Mouse (Mus musculus): ENCODE measurements around the gene Ptk6. TPM values are rescaled to one million over a fixed set of nuclear protein-coding genes. Genes with fewer than 3 reads are reported as not detected.
A peak's percentile ranks its signal among the peaks of the same experiment; 100 is the strongest.

Gene Ptk6
- polyA plus RNA-seq, 1 experiment from 2014 or later, result 0.14 TPM

GRCm38 (mm10) chr2:181188681-181189080 is 13.9 kb downstream of the Ptk6 start:
- no peaks in the 10 kb centered on the region for H3K36me3 ChIP-seq
- peak overlapping the region; percentile 58 for H3K27ac ChIP-seq
- H3K9me3 ChIP-seq, result no peaks in the 10 kb centered on the region
- no peaks in the 10 kb centered on the region for H3K27me3 ChIP-seq (replicated peaks)
- H3K4me2 ChIP-seq (replicated peaks), result peak overlapping the region; percentile 90
- peak; percentile 1; the same call in 1 of the 2 replicates for ATAC-seq
- no peak overlapping the region for H3K9ac ChIP-seq
- peak overlapping the region; percentile 77 for H3K4me3 ChIP-seq (replicated peaks)
- peaks cover 8% of the 10 kb centered on the region for H3K4me1 ChIP-seq (replicated peaks)
- WGBS, result 52% methylated on average over 2 of the region's 2 CpGs

DNA sequence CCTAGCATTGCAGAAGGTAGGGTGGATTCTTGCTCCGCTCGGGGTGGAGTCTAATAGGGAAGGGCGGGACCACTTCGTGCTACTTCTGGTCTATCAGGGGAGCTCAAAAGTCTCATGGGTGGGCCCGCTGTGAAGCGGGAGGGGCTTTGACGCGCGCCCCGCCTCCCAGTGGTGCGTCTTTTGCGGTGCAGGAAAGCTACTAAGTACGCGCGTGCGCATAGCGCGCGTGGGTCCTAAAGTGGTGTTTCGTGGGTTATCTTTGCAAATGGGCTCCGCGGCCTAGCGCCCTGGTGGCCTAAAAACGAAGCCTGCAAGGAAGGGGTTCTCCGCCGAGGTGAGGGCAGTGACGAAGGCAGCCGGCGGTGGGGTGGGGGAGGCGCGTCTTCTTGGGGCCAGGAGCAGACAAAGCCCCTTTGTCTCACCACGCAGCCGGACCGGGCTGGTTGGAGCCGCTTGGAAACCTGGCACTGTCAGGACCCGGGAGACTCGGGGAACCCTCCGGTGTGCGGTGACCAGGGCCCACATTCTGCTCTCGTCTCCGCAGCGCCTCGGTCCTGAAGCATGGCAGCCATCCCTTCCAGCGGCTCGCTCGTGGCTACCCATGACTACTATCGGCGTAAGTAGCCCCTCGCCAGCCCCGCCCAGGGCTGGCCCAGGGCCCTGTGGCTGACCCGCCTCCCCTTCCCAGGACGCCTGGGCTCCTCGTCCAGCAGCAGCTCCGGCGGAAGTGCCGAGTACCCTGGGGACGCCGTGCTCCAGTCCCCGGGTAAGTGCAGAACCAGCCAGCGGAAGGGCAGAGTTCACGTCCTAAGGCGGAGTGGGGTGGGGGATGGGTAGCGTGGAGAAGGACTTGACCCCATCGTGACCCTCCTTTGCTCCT is 15.2 kb downstream of the Ptk6 start, which contains the start of gene Ppdpf:
Ppdpf (plus strand) TSS at position 127 of the 880 bp plus-strand sequence.
- peak within 1 kb of the TSS; percentile 77 for H3K4me3 ChIP-seq (replicated peaks)
- peak within 1 kb of the TSS; percentile 90 for H3K4me2 ChIP-seq (replicated peaks)
- ATAC-seq, result peak; percentile 97
- H3K27ac ChIP-seq, result peak within 1 kb of the TSS; percentile 95
- H3K9me3 ChIP-seq, result no peaks in the 10 kb centered on the region
- no peaks in the 10 kb centered on the region for H3K36me3 ChIP-seq
- H3K27me3 ChIP-seq (replicated peaks), result no peaks in the 10 kb centered on the region
- WGBS, result under 1% methylated on average over 64 of the region's 64 CpGs
- peak within 1 kb of the TSS; percentile 80 for H3K9ac ChIP-seq
- peaks cover 8% of the 10 kb centered on the region for H3K4me1 ChIP-seq (replicated peaks)

DNA sequence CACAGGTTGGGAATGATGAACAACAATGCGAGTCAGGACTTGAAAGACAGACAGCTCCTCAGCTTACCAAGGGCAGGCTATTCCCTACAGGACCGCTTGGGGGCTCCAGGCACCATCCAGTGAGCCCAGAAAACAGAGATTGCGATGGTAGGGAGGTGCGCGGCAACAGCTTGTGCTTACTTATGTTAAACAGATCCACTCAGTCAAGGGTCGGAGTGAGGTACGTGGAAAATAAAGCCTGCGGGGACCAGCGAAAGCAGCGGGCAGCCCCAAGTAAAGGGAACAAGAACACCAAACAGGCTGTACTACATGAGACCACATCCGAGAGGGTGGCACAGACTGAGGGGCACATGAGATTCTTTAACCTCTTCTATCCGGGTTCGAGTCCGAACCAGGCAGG is 16.0 kb downstream of the Ptk6 start:
- Histone ChIP-seq H3K36me3 (no peaks in the 10 kb centered on the region), H3K4me1 (replicated peaks) (peaks cover 8% of the 10 kb centered on the region), H3K4me3 (replicated peaks) (peak overlapping the region; percentile 77), H3K9ac (peak overlapping the region; percentile 80), H3K27me3 (replicated peaks) (no peaks in the 10 kb centered on the region), H3K27ac (peak overlapping the region; percentile 95), H3K4me2 (replicated peaks) (peak overlapping the region; percentile 90), H3K9me3 (no peaks in the 10 kb centered on the region)
- ATAC-seq, result peak; percentile 89
- under 1% methylated on average over 14 of the region's 14 CpGs for WGBS

GRCm38 (mm10) chr2:181180898-181181297 is 21.7 kb downstream of the Ptk6 start:
- no peaks in the 10 kb centered on the region for H3K27me3 ChIP-seq (replicated peaks)
- no peak for ATAC-seq
- no peak overlapping the region for H3K4me2 ChIP-seq (replicated peaks)
- no peaks in the 10 kb centered on the region for H3K9me3 ChIP-seq
- H3K4me1 ChIP-seq (replicated peaks), result no peaks in the 10 kb centered on the region
- no peak overlapping the region for H3K27ac ChIP-seq
- no peak overlapping the region for H3K9ac ChIP-seq
- no peaks in the 10 kb centered on the region for H3K36me3 ChIP-seq
- H3K4me3 ChIP-seq (replicated peaks), result no peak overlapping the region
- 69% methylated on average over 6 of the region's 6 CpGs for WGBS

DNA sequence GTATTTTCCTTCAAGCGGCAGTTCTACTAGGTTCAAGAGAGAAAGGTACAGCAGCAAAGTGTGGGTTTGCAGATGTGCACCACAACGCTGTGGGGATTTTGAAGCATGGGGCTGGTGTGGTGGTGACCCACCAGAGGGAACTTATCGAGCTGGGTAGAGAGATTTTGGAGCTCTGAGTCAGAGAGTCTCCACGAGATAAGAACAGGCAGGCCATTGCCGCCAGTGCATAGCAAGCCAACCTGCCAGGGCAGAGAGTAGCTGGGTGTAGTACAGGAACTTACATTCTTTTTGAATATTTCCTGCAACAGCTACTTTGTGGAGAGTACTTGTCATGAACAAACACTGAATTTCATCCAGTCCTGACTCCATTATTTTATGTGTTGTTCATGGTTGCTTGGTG is 24.1 kb downstream of the Ptk6 start:
- Histone ChIP-seq H3K4me2 (replicated peaks) (no peak overlapping the region), H3K27ac (no peak overlapping the region), H3K9ac (no peak overlapping the region), H3K4me3 (replicated peaks) (no peak overlapping the region), H3K9me3 (no peaks in the 10 kb centered on the region), H3K27me3 (replicated peaks) (no peaks in the 10 kb centered on the region), H3K36me3 (no peaks in the 10 kb centered on the region), H3K4me1 (replicated peaks) (no peaks in the 10 kb centered on the region)
- 81% methylated on average over 5 of the region's 5 CpGs for WGBS
- no peak for ATAC-seq

DNA sequence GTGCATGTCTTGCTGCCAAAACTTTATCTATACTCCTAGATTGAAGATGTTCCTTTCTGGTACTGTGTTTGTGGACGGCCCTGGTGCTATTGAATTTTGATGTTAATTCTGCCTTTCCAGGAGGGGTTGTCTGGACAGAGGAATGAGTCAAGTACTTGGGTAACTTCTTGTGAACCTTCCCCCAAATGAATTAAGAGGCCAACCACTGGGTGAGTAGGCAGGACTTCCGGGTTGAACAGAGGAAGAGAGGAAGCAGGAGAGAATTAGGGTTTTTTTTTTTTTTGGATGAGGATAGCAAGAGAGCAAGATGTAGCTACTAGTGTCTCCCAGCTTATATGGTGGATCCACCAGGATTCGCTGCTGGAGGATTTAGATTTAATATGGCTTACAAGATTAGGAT is 24.6 kb downstream of the Ptk6 start:
- Histone ChIP-seq H3K4me1 (replicated peaks) (no peaks in the 10 kb centered on the region), H3K27ac (no peak overlapping the region), H3K36me3 (no peaks in the 10 kb centered on the region), H3K4me2 (replicated peaks) (no peak overlapping the region), H3K4me3 (replicated peaks) (no peak overlapping the region), H3K9ac (no peak overlapping the region), H3K9me3 (no peaks in the 10 kb centered on the region), H3K27me3 (replicated peaks) (no peaks in the 10 kb centered on the region)
- 77% methylated on average over 3 of the region's 3 CpGs for WGBS
- no peak for ATAC-seq

DNA sequence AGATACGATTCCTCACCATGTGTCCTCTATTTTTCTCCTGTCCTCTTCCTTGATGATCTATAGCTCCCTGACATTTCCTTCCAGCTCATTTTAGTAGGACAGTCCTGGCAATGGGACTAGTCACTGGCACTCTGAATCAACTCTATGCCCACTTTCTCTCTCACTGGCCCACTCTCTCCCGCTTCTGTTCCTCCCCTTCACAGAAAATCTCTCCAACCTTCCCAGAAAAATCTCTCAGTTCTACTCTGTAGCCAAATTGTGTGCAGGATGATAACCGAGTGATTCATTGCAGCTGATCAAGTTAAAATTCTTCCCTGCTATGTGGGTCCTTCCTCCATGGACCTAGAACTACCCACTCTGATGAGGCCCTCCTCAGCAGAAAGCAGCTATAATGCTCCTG is 27.9 kb downstream of the Ptk6 start:
- no peak overlapping the region for H3K9ac ChIP-seq
- no peaks in the 10 kb centered on the region for H3K4me1 ChIP-seq (replicated peaks)
- WGBS, result 82% methylated on average over 3 of the region's 3 CpGs
- ATAC-seq, result no peak
- H3K4me2 ChIP-seq (replicated peaks), result no peak overlapping the region
- no peak overlapping the region for H3K4me3 ChIP-seq (replicated peaks)
- no peaks in the 10 kb centered on the region for H3K36me3 ChIP-seq
- no peaks in the 10 kb centered on the region for H3K9me3 ChIP-seq
- H3K27ac ChIP-seq, result no peak overlapping the region
- no peaks in the 10 kb centered on the region for H3K27me3 ChIP-seq (replicated peaks)

- no peak overlapping the region for H3K9ac ChIP-seq
- H3K4me2 ChIP-seq (replicated peaks), result no peak overlapping the region
- no peak overlapping the region for H3K4me3 ChIP-seq (replicated peaks)
- no peak overlapping the region for H3K27ac ChIP-seq
- ATAC-seq, result no peak
- no peaks in the 10 kb centered on the region for H3K36me3 ChIP-seq
- WGBS, result 76% methylated on average over 5 of the region's 5 CpGs
- no peaks in the 10 kb centered on the region for H3K4me1 ChIP-seq (replicated peaks)
- H3K27me3 ChIP-seq (replicated peaks), result 0 out of 2 replicates have a peak, but pooled peaks cover 2% of the 10 kb centered on the region
- no peaks in the 10 kb centered on the region for H3K9me3 ChIP-seq
Measured at GRCm38 (mm10) chr2:181166469-181166868, 36.1 kb downstream of the Ptk6 start.

DNA sequence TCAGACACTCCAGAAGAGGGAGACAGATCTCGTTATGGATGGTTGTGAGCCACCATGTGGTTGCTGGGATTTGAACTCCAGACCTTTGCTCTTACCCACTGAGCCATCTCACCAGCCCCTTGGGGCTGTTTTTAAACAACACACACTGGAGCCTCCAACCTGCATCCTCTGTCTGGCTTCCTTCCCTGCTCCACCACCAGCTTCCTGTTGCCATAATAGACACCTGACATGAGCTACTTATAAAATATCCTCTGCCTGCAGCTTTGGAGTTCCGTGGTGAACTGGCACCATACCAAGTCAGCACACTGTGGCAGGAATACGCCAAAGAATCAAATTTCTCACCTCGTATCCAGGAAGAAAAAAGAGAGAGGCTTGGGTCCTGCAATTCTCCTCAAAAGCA is 41.8 kb downstream of the Ptk6 start:
- Histone ChIP-seq H3K9me3 (no peaks in the 10 kb centered on the region), H3K4me1 (replicated peaks) (0 out of 2 replicates have a peak, but pooled peaks cover 2% of the 10 kb centered on the region), H3K4me2 (replicated peaks) (no peak overlapping the region), H3K9ac (no peak overlapping the region), H3K27ac (no peak overlapping the region), H3K4me3 (replicated peaks) (no peak overlapping the region), H3K27me3 (replicated peaks) (peaks cover 36% of the 10 kb centered on the region), H3K36me3 (no peaks in the 10 kb centered on the region)
- ATAC-seq, result no peak
- 70% methylated on average over 4 of the region's 4 CpGs for WGBS

DNA sequence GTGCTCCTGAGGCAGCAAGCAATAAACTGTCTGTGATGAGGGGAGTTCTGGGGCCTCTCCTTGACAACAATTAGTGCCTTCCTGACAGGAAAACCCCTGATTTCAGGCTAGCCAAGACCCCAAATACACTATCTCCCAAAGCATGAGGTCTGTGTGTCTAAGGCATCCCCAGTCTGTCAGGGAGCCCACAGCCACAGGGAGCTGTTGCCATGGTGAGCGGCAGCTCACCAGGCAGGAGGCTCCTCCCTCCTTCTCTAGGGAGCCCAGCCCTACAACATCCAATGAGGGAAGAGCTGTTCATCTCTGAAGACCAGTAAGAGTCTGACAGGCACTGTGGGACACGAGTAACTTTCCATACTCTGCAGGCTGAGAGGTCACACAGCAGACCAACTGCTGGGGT is 42.8 kb downstream of the Ptk6 start:
- WGBS, result 0% methylated on average over 2 of the region's 2 CpGs
- peaks cover 44% of the 10 kb centered on the region for H3K27me3 ChIP-seq (replicated peaks)
- no peaks in the 10 kb centered on the region for H3K9me3 ChIP-seq
- H3K9ac ChIP-seq, result no peak overlapping the region
- H3K4me3 ChIP-seq (replicated peaks), result no peak overlapping the region
- no peak for ATAC-seq
- no peak overlapping the region for H3K27ac ChIP-seq
- 0 out of 2 replicates have a peak, but pooled peaks cover 2% of the 10 kb centered on the region for H3K4me1 ChIP-seq (replicated peaks)
- H3K4me2 ChIP-seq (replicated peaks), result no peak overlapping the region
- H3K36me3 ChIP-seq, result no peaks in the 10 kb centered on the region

- Histone ChIP-seq H3K27me3 (replicated peaks) (peaks cover 51% of the 10 kb centered on the region), H3K4me2 (replicated peaks) (no peak overlapping the region), H3K9me3 (no peaks in the 10 kb centered on the region), H3K4me3 (replicated peaks) (no peak overlapping the region), H3K4me1 (replicated peaks) (0 out of 2 replicates have a peak, but pooled peaks cover 2% of the 10 kb centered on the region), H3K36me3 (no peaks in the 10 kb centered on the region), H3K9ac (no peak overlapping the region), H3K27ac (no peak overlapping the region)
- 52% methylated on average over 7 of the region's 7 CpGs for WGBS
- no peak for ATAC-seq
Measured at GRCm38 (mm10) chr2:181159091-181159514, 43.5 kb downstream of the Ptk6 start.

DNA sequence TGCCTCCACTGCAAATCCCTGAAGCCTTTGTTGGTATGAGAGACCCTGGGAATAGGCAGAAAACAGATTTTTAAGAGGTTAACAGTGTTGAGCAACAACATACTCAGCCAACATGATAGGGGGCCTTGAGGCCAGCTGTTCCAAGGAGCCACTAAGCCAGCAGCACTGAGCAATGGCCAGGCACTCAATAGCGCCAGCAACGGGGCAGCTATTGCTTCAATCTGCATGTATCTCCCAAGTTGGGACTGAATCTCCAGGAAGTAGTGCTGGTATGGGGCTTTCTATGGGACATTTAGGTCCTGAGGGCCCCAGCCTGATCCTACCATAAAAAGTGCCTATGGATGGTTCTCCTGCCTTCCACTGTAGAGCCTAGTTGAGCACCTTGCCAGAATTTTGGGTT is 44.1 kb downstream of the Ptk6 start:
- no peak overlapping the region for H3K4me2 ChIP-seq (replicated peaks)
- 0 out of 2 replicates have a peak, but pooled peaks cover 2% of the 10 kb centered on the region for H3K4me1 ChIP-seq (replicated peaks)
- no peaks in the 10 kb centered on the region for H3K36me3 ChIP-seq
- no peak for ATAC-seq
- no peak overlapping the region for H3K4me3 ChIP-seq (replicated peaks)
- 76% methylated on average over 2 of the region's 2 CpGs for WGBS
- H3K27ac ChIP-seq, result no peak overlapping the region
- H3K27me3 ChIP-seq (replicated peaks), result peaks cover 51% of the 10 kb centered on the region
- H3K9ac ChIP-seq, result no peak overlapping the region
- no peaks in the 10 kb centered on the region for H3K9me3 ChIP-seq

Data from intestine, embryonic 15.5 days (tissue).